Mouse (Mus musculus) kidney, adult 2 months (tissue): ENCODE results near the gene Stk38.

Experiments used
- CTCF ChIP-seq: fragments of 200-500 bp; conservative IDR thresholded peaks from 2 replicates; pipeline ENCODE4 v1.5.1; 2011; ENCODE audit warnings: low read depth, mild to moderate bottlenecking, control low read depth, low read length, moderate library complexity, mixed read lengths; ENCODE audit not compliant: insufficient read depth, insufficient read length
- POLR2A ChIP-seq: fragments of 200-500 bp; IDR thresholded peaks from one replicate; pipeline ENCODE4 v1.6.1; 2011; ENCODE audit warnings: low read depth, low read length, control low read depth

DNA sequence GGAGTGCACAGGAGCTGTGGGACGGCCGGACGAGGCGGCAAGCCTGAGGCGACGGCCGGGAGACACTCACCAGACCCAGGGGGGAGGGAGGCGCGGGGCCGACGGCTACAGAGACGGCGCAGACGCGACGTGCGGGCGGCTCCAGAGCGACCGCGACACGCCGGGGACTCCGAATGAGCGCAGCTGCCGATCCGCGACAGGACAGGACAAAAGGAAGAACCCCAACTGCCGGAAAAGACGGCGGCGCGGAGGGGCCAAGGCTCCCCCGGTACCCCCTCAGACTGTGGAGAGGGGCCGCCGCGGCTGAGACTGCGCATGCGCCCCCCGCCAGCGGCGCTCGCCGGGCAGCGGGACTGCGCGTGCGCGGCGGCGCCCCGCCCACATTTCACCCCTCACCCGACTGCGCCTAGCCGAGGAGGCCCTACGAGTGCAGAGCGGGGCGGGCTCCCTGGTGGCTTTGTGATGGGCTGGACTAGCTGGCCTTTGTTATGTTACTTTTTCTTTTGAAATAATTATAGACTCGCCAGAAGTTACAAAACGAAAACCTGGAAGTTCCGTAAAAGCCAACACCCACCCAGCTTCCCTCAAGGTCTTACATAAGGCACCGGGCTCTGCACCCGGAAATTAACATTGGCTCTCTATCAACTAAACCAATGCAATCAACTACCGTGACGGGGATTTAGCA, at the start of gene Stk38:
- no peak for TF ChIP-seq CTCF
- TF ChIP-seq POLR2A, result peak; percentile 47
